Mouse (Mus musculus) forebrain, embryonic 14.5 days (tissue): Measurements from ENCODE around the gene Abcc5. TPM values are rescaled to one million over a fixed set of nuclear protein-coding genes. Genes with fewer than 3 reads are reported as not detected.
"Not testable (repeated sequence)": the region's sequence is repeated elsewhere in the genome, so short reads cannot be mapped to it uniquely, and the experiment has no call there.

Experiments
- ATAC-seq: fragments of 200-750 bp; cut with Nextera tagmentation; 2 replicates; pipeline ENCODE4 v1.8.0; 2017; ENCODE audit warnings: mild to moderate bottlenecking, moderate library complexity
- DNase-seq: peaks from one replicate; pipeline ENCODE4 v3.0.0-alpha.2; 2015; ENCODE audit warnings: low spot score
- H3K27ac ChIP-seq: fragments of 300-500 bp; sonication (generic); 2 replicates; pipeline ENCODE4 v1.5.1; 2014; ENCODE audit warnings: low read depth, mild to moderate bottlenecking, control low read depth, low read length, moderate library complexity
- H3K27me3 ChIP-seq: fragments of 300-500 bp; sonication (generic); replicated peaks from 2 replicates; pipeline ENCODE4 v1.6.1; 2014; ENCODE audit warnings: low read length, control low read depth, mixed read lengths; ENCODE audit not compliant: control insufficient read depth, insufficient read depth
- H3K36me3 ChIP-seq: fragments of 300-500 bp; sonication (generic); 2 replicates; pipeline ENCODE4 v1.6.1; 2014; ENCODE audit warnings: low read length, control low read depth; ENCODE audit not compliant: control insufficient read depth, insufficient read depth
- H3K4me1 ChIP-seq: fragments of 300-500 bp; sonication (generic); 2 replicates; pipeline ENCODE4 v1.6.1; 2014; ENCODE audit warnings: antibody characterized with exemption, low read length, control low read depth; ENCODE audit not compliant: control insufficient read depth, insufficient read depth
- H3K4me2 ChIP-seq: fragments of 300-500 bp; sonication (generic); 2 replicates; pipeline ENCODE4 v1.6.1; 2014; ENCODE audit warnings: mild to moderate bottlenecking, control low read depth, low read length
- H3K4me3 ChIP-seq: fragments of 300-500 bp; sonication (generic); 2 replicates; pipeline ENCODE4 v1.5.1; 2014; ENCODE audit warnings: low read depth, low read length, control low read depth
- H3K9ac ChIP-seq: fragments of 300-500 bp; sonication (generic); 2 replicates; pipeline ENCODE4 v1.6.1; 2014; ENCODE audit warnings: mild to moderate bottlenecking, low read length, control low read depth, moderate library complexity
- H3K9me3 ChIP-seq: fragments of 300-500 bp; sonication (generic); replicated peaks from 2 replicates; pipeline ENCODE4 v1.6.1; 2016; ENCODE audit warnings: low read length, control low read depth, mixed read lengths; ENCODE audit not compliant: control insufficient read depth
- WGBS: fragments of 180-500 bp; shearing (Covaris S2); extraction: QIAGEN DNeasy Blood & Tissue Kit; methylation state at CpG from one replicate; pipeline ENCODE4 v1.1.7; 2014; 5-methylcytosine and 5-hydroxymethylcytosine counted together
- polyA plus RNA-seq: library from polyadenylated mRNA; unstranded; fragments of >200 nt; fragmentation: Nextera tagmentation; extraction: Ambion mirVana; gene quantifications from 2 replicates; pipeline ENCODE4 v1.2.1, GENCODE M21; 2014

The Abcc5 gene
- 96.7 and 120 TPM in 2 replicates for polyA plus RNA-seq

- WGBS: under 1% methylated on average over 62 of the region's 62 CpGs
- H3K27me3 ChIP-seq: no peaks in the 10 kb centered on the region
- DNase-seq (peak; percentile 98), ATAC-seq (peak; percentile 99)
- H3K4me3 ChIP-seq: peak within 1 kb of the TSS; percentile 69
- H3K9me3 ChIP-seq: no peaks in the 10 kb centered on the region
- peak within 1 kb of the TSS; percentile 86 for H3K27ac ChIP-seq
- peaks cover 10% of the 10 kb centered on the region for H3K36me3 ChIP-seq
- peak within 1 kb of the TSS; percentile 84 for H3K9ac ChIP-seq
- peak within 1 kb of the TSS; percentile 78 for H3K4me2 ChIP-seq
- H3K4me1 ChIP-seq: peaks cover 11% of the 10 kb centered on the region
Measured at GRCm38 (mm10) chr16:20425855-20426598, at the start of gene Abcc5. Gene Abcc5, minus strand, starts transcription at chr16:20426394.

GRCm38 (mm10) chr16:20475335-20475734 is 49.1 kb upstream of the Abcc5 start:
- ATAC-seq: no peak
- Histone ChIP-seq H3K4me2 (no peak overlapping the region), H3K9me3 (no peaks in the 10 kb centered on the region), H3K4me3 (no peak overlapping the region), H3K27me3 (no peaks in the 10 kb centered on the region), H3K27ac (no peak overlapping the region), H3K36me3 (no peaks in the 10 kb centered on the region), H3K9ac (no peak overlapping the region), H3K4me1 (no peaks in the 10 kb centered on the region)
- WGBS: 92% methylated on average over 1 of the region's 1 CpGs
- no peak for DNase-seq

GRCm38 (mm10) chr16:20474786-20475185 is 48.6 kb upstream of the Abcc5 start:
- Histone ChIP-seq H3K9ac (no peak overlapping the region), H3K4me3 (no peak overlapping the region), H3K9me3 (no peaks in the 10 kb centered on the region), H3K27me3 (no peaks in the 10 kb centered on the region), H3K27ac (no peak overlapping the region), H3K4me2 (no peak overlapping the region), H3K36me3 (no peaks in the 10 kb centered on the region), H3K4me1 (no peaks in the 10 kb centered on the region)
- DNase-seq (no peak), ATAC-seq (no peak)
- WGBS: 91% methylated on average over 6 of the region's 6 CpGs

GRCm38 (mm10) chr16:20474211-20474610 is 48.0 kb upstream of the Abcc5 start:
- Histone ChIP-seq H3K27ac (no peak overlapping the region), H3K9me3 (no peaks in the 10 kb centered on the region), H3K9ac (no peak overlapping the region), H3K36me3 (no peaks in the 10 kb centered on the region), H3K27me3 (no peaks in the 10 kb centered on the region), H3K4me3 (no peak overlapping the region), H3K4me2 (no peak overlapping the region), H3K4me1 (no peaks in the 10 kb centered on the region)
- DNase-seq: no peak
- no peak for ATAC-seq
- 91% methylated on average over 8 of the region's 8 CpGs for WGBS

GRCm38 (mm10) chr16:20473748-20474147 is 47.6 kb upstream of the Abcc5 start:
- Histone ChIP-seq H3K9ac (no peak overlapping the region), H3K36me3 (no peaks in the 10 kb centered on the region), H3K4me2 (no peak overlapping the region), H3K27ac (no peak overlapping the region), H3K4me3 (no peak overlapping the region), H3K27me3 (no peaks in the 10 kb centered on the region), H3K9me3 (no peaks in the 10 kb centered on the region), H3K4me1 (no peaks in the 10 kb centered on the region)
- DNase-seq (no peak), ATAC-seq (no peak)
- WGBS: 78% methylated on average over 1 of the region's 1 CpGs

GRCm38 (mm10) chr16:20471686-20472085 is 45.5 kb upstream of the Abcc5 start:
- DNase-seq: no peak
- no peak for ATAC-seq
- no peaks in the 10 kb centered on the region for H3K27me3 ChIP-seq
- H3K9me3 ChIP-seq: no peaks in the 10 kb centered on the region
- no peak overlapping the region for H3K9ac ChIP-seq
- WGBS: 88% methylated on average over 1 of the region's 1 CpGs
- H3K4me3 ChIP-seq: no peak overlapping the region
- H3K36me3 ChIP-seq: no peaks in the 10 kb centered on the region
- H3K4me1 ChIP-seq: no peaks in the 10 kb centered on the region
- H3K27ac ChIP-seq: no peak overlapping the region
- no peak overlapping the region for H3K4me2 ChIP-seq

GRCm38 (mm10) chr16:20470981-20471380 is 44.8 kb upstream of the Abcc5 start:
- 84% methylated on average over 2 of the region's 2 CpGs for WGBS
- no peaks in the 10 kb centered on the region for H3K4me1 ChIP-seq
- ATAC-seq (no peak), DNase-seq (no peak)
- no peaks in the 10 kb centered on the region for H3K27me3 ChIP-seq
- no peaks in the 10 kb centered on the region for H3K9me3 ChIP-seq
- no peak overlapping the region for H3K4me3 ChIP-seq
- H3K36me3 ChIP-seq: no peaks in the 10 kb centered on the region
- H3K4me2 ChIP-seq: no peak overlapping the region
- H3K9ac ChIP-seq: no peak overlapping the region
- H3K27ac ChIP-seq: no peak overlapping the region

GRCm38 (mm10) chr16:20464725-20465124 is 38.5 kb upstream of the Abcc5 start:
- no peaks in the 10 kb centered on the region for H3K27me3 ChIP-seq
- no peak overlapping the region for H3K27ac ChIP-seq
- no peak for ATAC-seq

GRCm38 (mm10) chr16:20458736-20459135 is 32.5 kb upstream of the Abcc5 start:
- not testable (repeated sequence) for H3K4me3 ChIP-seq, H3K36me3 ChIP-seq, H3K27ac ChIP-seq, H3K4me2 ChIP-seq, ATAC-seq, H3K9ac ChIP-seq, DNase-seq, H3K27me3 ChIP-seq, H3K9me3 ChIP-seq, H3K4me1 ChIP-seq
- 96% methylated on average over 5 of the region's 5 CpGs for WGBS

More at GRCm38 (mm10) chr16:20464725-20465124, 38.5 kb upstream of the Abcc5 start:
- no peaks in the 10 kb centered on the region for H3K9me3 ChIP-seq
- H3K4me2 ChIP-seq: no peak overlapping the region
- no peak overlapping the region for H3K4me3 ChIP-seq
- H3K4me1 ChIP-seq: no peaks in the 10 kb centered on the region
- H3K36me3 ChIP-seq: no peaks in the 10 kb centered on the region
- H3K9ac ChIP-seq: no peak overlapping the region
- DNase-seq: no peak
